In genomic region chr7:101935957-101936356, GRCm38 (mm10) we compare ENCODE assay signal across 19 mouse cellular contexts. TPM values are rescaled to one million over a fixed set of nuclear protein-coding genes. Genes with fewer than 3 reads are reported as not detected.
DNase-seq lines count a peak whose midpoint lies in the region; ATAC-seq and TF ChIP-seq lines count a peak whose summit lies in the region.
"Had no signal": no experiment of that assay in that cellular context is flagged by ENCODE, and none has a peak within 500 bp of the region (broad histone marks: within the 10 kb centered on the region; RNA-seq: fewer than 3 reads in every experiment).

No protein-coding gene starts in this region.

- no peaks in the 10 kb centered on the region for H3K27me3 ChIP-seq in heart, embryonic 13.5 days (replicated peaks)
- no peaks in the 10 kb centered on the region for H3K27me3 ChIP-seq in ES-Bruce4 (ENCODE audit: control insufficient read depth, insufficient read depth, low read length, poor library complexity, severe bottlenecking)
- no peaks in the 10 kb centered on the region for H3K27me3 ChIP-seq in liver, embryonic 15.5 days
- H3K27me3 ChIP-seq in midbrain, postnatal 0 days (ENCODE audit: insufficient read depth, low read length): no peaks in the 10 kb centered on the region
- H3K27me3 ChIP-seq: embryonic facial prominence, embryonic 15.5 days; hindbrain, embryonic 15.5 days; limb, embryonic 12.5 days; neural tube, embryonic 13.5 days had no signal

- 89% methylated on average over 4 of the region's 4 CpGs for WGBS in heart, embryonic 13.5 days
- 81% methylated on average over 4 of the region's 4 CpGs for WGBS in liver, embryonic 15.5 days (ENCODE audit: insufficient replicate concordance)
- WGBS in midbrain, postnatal 0 days: 99% methylated on average over 4 of the region's 4 CpGs

- no peak for ATAC-seq in heart, embryonic 13.5 days (ENCODE audit: extremely low read depth, insufficient number of reproducible peaks, low FRiP score, low TSS enrichment)
- ATAC-seq in liver, embryonic 15.5 days (ENCODE audit: insufficient read depth): no peak
- no peak for ATAC-seq in midbrain, postnatal 0 days (ENCODE audit: low FRiP score)

- H3K4me2 ChIP-seq in heart, embryonic 13.5 days: no peak overlapping the region
- peak overlapping the region; percentile 84 for H3K4me2 ChIP-seq in liver, embryonic 15.5 days
- H3K4me2 ChIP-seq in midbrain, postnatal 0 days (ENCODE audit: low read depth, low read length, poor library complexity, severe bottlenecking): no peak overlapping the region

- peaks cover 5% of the 10 kb centered on the region; the same call in 1 of the 2 replicates for H3K36me3 ChIP-seq in heart, embryonic 13.5 days
- 0 out of 2 replicates have a peak, but pooled peaks cover 6% of the 10 kb centered on the region for H3K36me3 ChIP-seq in ES-Bruce4 (ENCODE audit: control insufficient read depth, insufficient read depth, low read length, poor library complexity, severe bottlenecking)
- peaks cover 38% of the 10 kb centered on the region for H3K36me3 ChIP-seq in liver, embryonic 15.5 days (replicated peaks)
- H3K36me3 ChIP-seq in midbrain, postnatal 0 days (ENCODE audit: insufficient read depth, low read length): 0 out of 2 replicates have a peak, but pooled peaks cover 2% of the 10 kb centered on the region
- H3K36me3 ChIP-seq: embryonic facial prominence, embryonic 15.5 days; hindbrain, embryonic 15.5 days had no signal

- no peak for TF ChIP-seq CTCF in ES-Bruce4 (IDR thresholded peaks at IDR 0.05; ENCODE audit: low read depth, low read length)
- no peak for TF ChIP-seq CTCF in midbrain, postnatal 0 days (IDR thresholded peaks at IDR 0.05)

- no peak overlapping the region for H3K27ac ChIP-seq in heart, embryonic 13.5 days (replicated peaks)
- no peak overlapping the region for H3K27ac ChIP-seq in ES-Bruce4 (ENCODE audit: insufficient read depth, low read length)
- peak overlapping the region; percentile 45; the same call in 1 of the 2 replicates for H3K27ac ChIP-seq in liver, embryonic 15.5 days (replicated peaks)
- H3K27ac ChIP-seq in midbrain, postnatal 0 days (ENCODE audit: low read depth, low read length): no peak overlapping the region
- H3K27ac ChIP-seq: embryonic facial prominence, embryonic 15.5 days; hindbrain, embryonic 15.5 days; limb, embryonic 12.5 days; neural tube, embryonic 13.5 days had no signal

- peak; percentile 47 for DNase-seq in cerebellum, adult 11-12 months
- DNase-seq in cerebellum, postnatal 25 days: no peak
- no peak for DNase-seq in heart, adult 9 months (ENCODE audit: low spot score in 2 of 2)
- DNase-seq in right cerebral cortex, postnatal 4 days: no peak
- DNase-seq in midbrain, postnatal 0 days (ENCODE audit: low spot score): no peak
- DNase-seq: heart, adult 11 months; heart, postnatal 14 days; kidney, adult 11 months; kidney, postnatal 4 days; lung, postnatal 14 days; midbrain, embryonic 14.5 days; thymus, postnatal 4 days had no signal

- TF ChIP-seq EP300 in ES-Bruce4 (IDR thresholded peaks at IDR 0.05; ENCODE audit: insufficient read depth, low read depth, low read length): no peak

- H3K4me1 ChIP-seq in heart, embryonic 13.5 days: peaks cover 34% of the 10 kb centered on the region
- H3K4me1 ChIP-seq in ES-Bruce4 (ENCODE audit: control insufficient read depth, insufficient read depth, low read length): no peaks in the 10 kb centered on the region
- H3K4me1 ChIP-seq in liver, embryonic 15.5 days (replicated peaks): peaks cover 53% of the 10 kb centered on the region
- H3K4me1 ChIP-seq in midbrain, postnatal 0 days (ENCODE audit: insufficient read depth, low read length): peaks cover 3% of the 10 kb centered on the region; the same call in 1 of the 2 replicates

- no peak for TF ChIP-seq POLR2A in ES-Bruce4 (IDR thresholded peaks at IDR 0.05; ENCODE audit: insufficient read depth, low read length)

- H3K4me3 ChIP-seq in heart, embryonic 13.5 days: no peak overlapping the region
- H3K4me3 ChIP-seq in ES-Bruce4 (ENCODE audit: low read depth, low read length): no peak overlapping the region
- peak overlapping the region; percentile 94 for H3K4me3 ChIP-seq in liver, embryonic 15.5 days (replicated peaks)
- no peak overlapping the region for H3K4me3 ChIP-seq in midbrain, postnatal 0 days (ENCODE audit: low read depth, low read length)
- H3K4me3 ChIP-seq: embryonic facial prominence, embryonic 15.5 days; hindbrain, embryonic 15.5 days; limb, embryonic 12.5 days; neural tube, embryonic 13.5 days had no signal

- peak overlapping the region; percentile 40; the same call in 1 of the 2 replicates for H3K9ac ChIP-seq in heart, embryonic 13.5 days
- 0 out of 2 replicates have a peak overlapping the region, but pooled peaks have one; percentile 76 for H3K9ac ChIP-seq in ES-Bruce4 (ENCODE audit: low read depth, poor library complexity, severe bottlenecking)
- peak overlapping the region; percentile 91 for H3K9ac ChIP-seq in liver, embryonic 15.5 days
- no peak overlapping the region for H3K9ac ChIP-seq in midbrain, postnatal 0 days (replicated peaks; ENCODE audit: low read length, poor library complexity, severe bottlenecking)
- H3K9ac ChIP-seq: embryonic facial prominence, embryonic 15.5 days; hindbrain, embryonic 15.5 days; limb, embryonic 12.5 days; neural tube, embryonic 13.5 days had no signal

- no peaks in the 10 kb centered on the region for H3K9me3 ChIP-seq in heart, embryonic 13.5 days
- no peaks in the 10 kb centered on the region for H3K9me3 ChIP-seq in ES-Bruce4 (replicated peaks; ENCODE audit: control insufficient read depth, insufficient read depth, low read length, poor library complexity, severe bottlenecking)
- no peaks in the 10 kb centered on the region for H3K9me3 ChIP-seq in liver, embryonic 15.5 days (replicated peaks)
- H3K9me3 ChIP-seq in midbrain, postnatal 0 days (ENCODE audit: low read length): no peaks in the 10 kb centered on the region
- H3K9me3 ChIP-seq: embryonic facial prominence, embryonic 15.5 days; hindbrain, embryonic 15.5 days; limb, embryonic 12.5 days; neural tube, embryonic 13.5 days had no signal

RNA-seq across cellular contexts. Expression of gene Numa1, which starts 2.0 kb away (rescaled TPM):
- polyA plus RNA-seq in heart, embryonic 13.5 days (2015; fragmentation: Nextera tagmentation; extraction: Ambion mirVana): 39.7 and 41.7 TPM in 2 replicates
- polyA plus RNA-seq in ES-Bruce4 (2011; ENCODE audit: insufficient read depth, insufficient read length, low read depth, missing spikeins): 160 and 170 TPM in 2 replicates
- polyA plus RNA-seq in liver, embryonic 15.5 days (2015; fragmentation: Nextera tagmentation; extraction: Ambion mirVana): 30.1 and 33.6 TPM in 2 replicates
- 64.4 and 74.0 TPM in 2 replicates for total RNA-seq in midbrain, postnatal 0 days (2014; rRNA removed)
- polyA plus RNA-seq in midbrain, postnatal 0 days (2015; fragmentation: Nextera tagmentation; extraction: Ambion mirVana): 17.9 and 20.6 TPM in 2 replicates

RNA-seq across cellular contexts. Expression of gene Lrrc51, which starts 2.3 kb away (rescaled TPM):
- polyA plus RNA-seq in heart, embryonic 13.5 days (2015; fragmentation: Nextera tagmentation; extraction: Ambion mirVana): 4.1 and 5.1 TPM in 2 replicates
- polyA plus RNA-seq in ES-Bruce4 (2011; ENCODE audit: insufficient read depth, insufficient read length, low read depth, missing spikeins): 6.7 and 7.5 TPM in 2 replicates
- polyA plus RNA-seq in liver, embryonic 15.5 days (2015; fragmentation: Nextera tagmentation; extraction: Ambion mirVana): 1.6 and 1.7 TPM in 2 replicates
- total RNA-seq in midbrain, postnatal 0 days (2014; rRNA removed): 3.7 and 6.9 TPM in 2 replicates
- 7.0 TPM in 2 replicates for polyA plus RNA-seq in midbrain, postnatal 0 days (2015; fragmentation: Nextera tagmentation; extraction: Ambion mirVana)

RNA-seq across cellular contexts. Expression of gene Tomt, which starts 29.8 kb away (rescaled TPM):
- 0.10 and 0.27 TPM in 2 replicates for polyA plus RNA-seq in heart, embryonic 13.5 days (2015; fragmentation: Nextera tagmentation; extraction: Ambion mirVana)
- polyA plus RNA-seq in ES-Bruce4 (2011; ENCODE audit: insufficient read depth, insufficient read length, low read depth, missing spikeins): not detected in 2 replicates
- polyA plus RNA-seq in liver, embryonic 15.5 days (2015; fragmentation: Nextera tagmentation; extraction: Ambion mirVana): 0.08 and 0.15 TPM in 2 replicates
- total RNA-seq in midbrain, postnatal 0 days (2014; rRNA removed): 0.38 TPM in 1 of 2 replicates, not detected in the other
- polyA plus RNA-seq in midbrain, postnatal 0 days (2015; fragmentation: Nextera tagmentation; extraction: Ambion mirVana): 0.23 and 0.32 TPM in 2 replicates
- total RNA-seq: heart, postnatal 14 days had no signal

RNA-seq across cellular contexts. Expression of gene Lamtor1, which starts 30.3 kb away (rescaled TPM):
- 140 and 155 TPM in 2 replicates for polyA plus RNA-seq in heart, embryonic 13.5 days (2015; fragmentation: Nextera tagmentation; extraction: Ambion mirVana)
- 80.9 and 85.9 TPM in 2 replicates for polyA plus RNA-seq in ES-Bruce4 (2011; ENCODE audit: insufficient read depth, insufficient read length, low read depth, missing spikeins)
- 68.8 and 69.0 TPM in 2 replicates for polyA plus RNA-seq in liver, embryonic 15.5 days (2015; fragmentation: Nextera tagmentation; extraction: Ambion mirVana)
- 114 and 127 TPM in 2 replicates for total RNA-seq in midbrain, postnatal 0 days (2014; rRNA removed)
- 159 and 180 TPM in 2 replicates for polyA plus RNA-seq in midbrain, postnatal 0 days (2015; fragmentation: Nextera tagmentation; extraction: Ambion mirVana)
